Mouse (Mus musculus): ENCODE data around the gene Sipa1l3. TPM values are rescaled to one million over a fixed set of nuclear protein-coding genes. Genes with fewer than 3 reads are reported as not detected.

Sipa1l3 gene
- total and polyA plus RNA-seq, 3 experiments, result 8.9 to 10.7 (median 9.1) TPM

GRCm38 (mm10) chr7:29400451-29400850 is 118.0 kb downstream of the Sipa1l3 start:
- H3K27me3 ChIP-seq (ENCODE audit: control insufficient read depth, insufficient read depth, low read length), result no peaks in the 10 kb centered on the region
- no peaks in the 10 kb centered on the region; the same call in 1 of the 2 replicates for H3K4me1 ChIP-seq (ENCODE audit: control insufficient read depth, insufficient read depth, low read length)
- intact Hi-C loops (cut with DNase I), result no loop called here
- H3K36me3 ChIP-seq (ENCODE audit: control insufficient read depth, insufficient read depth, low read length), result no peaks in the 10 kb centered on the region
- no peak overlapping the region for H3K9ac ChIP-seq (ENCODE audit: low read depth, low read length)
- no peak overlapping the region for H3K4me3 ChIP-seq
- no peak for DNase-seq
- no peak overlapping the region for H3K27ac ChIP-seq
- H3K79me2 ChIP-seq (replicated peaks; ENCODE audit: control insufficient read depth, insufficient read depth, low read length), result no peaks in the 10 kb centered on the region
- TF ChIP-seq CTCF (IDR thresholded peaks at IDR 0.05) (no peak), POLR2A (IDR thresholded peaks at IDR 0.05; ENCODE audit: insufficient read depth, low read depth, low read length) (no peak), EP300 (IDR thresholded peaks at IDR 0.05; ENCODE audit: insufficient read depth, low read depth, low read length) (no peak)
- 97% methylated on average over 8 of the region's 8 CpGs for WGBS

- no peaks in the 10 kb centered on the region for H3K36me3 ChIP-seq (ENCODE audit: control insufficient read depth, insufficient read depth, low read length)
- H3K9ac ChIP-seq (ENCODE audit: low read depth, low read length), result no peak overlapping the region
- no peak for DNase-seq
- intact Hi-C loops (cut with DNase I), result no loop called here
- TF ChIP-seq POLR2A (IDR thresholded peaks at IDR 0.05; ENCODE audit: insufficient read depth, low read depth, low read length) (no peak), CTCF (IDR thresholded peaks at IDR 0.05) (no peak), EP300 (IDR thresholded peaks at IDR 0.05; ENCODE audit: insufficient read depth, low read depth, low read length) (no peak)
- WGBS, result 95% methylated on average over 9 of the region's 9 CpGs
- H3K79me2 ChIP-seq (replicated peaks; ENCODE audit: control insufficient read depth, insufficient read depth, low read length), result no peaks in the 10 kb centered on the region
- H3K4me1 ChIP-seq (ENCODE audit: control insufficient read depth, insufficient read depth, low read length), result no peaks in the 10 kb centered on the region; the same call in 1 of the 2 replicates
- no peak overlapping the region for H3K27ac ChIP-seq
- H3K27me3 ChIP-seq (ENCODE audit: control insufficient read depth, insufficient read depth, low read length), result no peaks in the 10 kb centered on the region
- H3K4me3 ChIP-seq, result no peak overlapping the region
Observed at GRCm38 (mm10) chr7:29399056-29399455, 119.4 kb downstream of the Sipa1l3 start.

GRCm38 (mm10) chr7:29397486-29397885 is 121.0 kb downstream of the Sipa1l3 start:
- Histone ChIP-seq H3K27me3 (ENCODE audit: control insufficient read depth, insufficient read depth, low read length) (no peaks in the 10 kb centered on the region), H3K79me2 (replicated peaks; ENCODE audit: control insufficient read depth, insufficient read depth, low read length) (no peaks in the 10 kb centered on the region), H3K27ac (no peak overlapping the region), H3K4me3 (no peak overlapping the region), H3K9ac (ENCODE audit: low read depth, low read length) (no peak overlapping the region), H3K36me3 (ENCODE audit: control insufficient read depth, insufficient read depth, low read length) (no peaks in the 10 kb centered on the region), H3K4me1 (ENCODE audit: control insufficient read depth, insufficient read depth, low read length) (no peaks in the 10 kb centered on the region; the same call in 1 of the 2 replicates)
- TF ChIP-seq CTCF (IDR thresholded peaks at IDR 0.05) (no peak), EP300 (IDR thresholded peaks at IDR 0.05; ENCODE audit: insufficient read depth, low read depth, low read length) (no peak), POLR2A (IDR thresholded peaks at IDR 0.05; ENCODE audit: insufficient read depth, low read depth, low read length) (no peak)
- no peak for DNase-seq
- intact Hi-C loops (cut with DNase I), result no loop called here
- 49% methylated on average over 3 of the region's 3 CpGs for WGBS

- no peaks in the 10 kb centered on the region; the same call in 1 of the 2 replicates for H3K4me1 ChIP-seq (ENCODE audit: control insufficient read depth, insufficient read depth, low read length)
- no peaks in the 10 kb centered on the region for H3K27me3 ChIP-seq (ENCODE audit: control insufficient read depth, insufficient read depth, low read length)
- H3K79me2 ChIP-seq (replicated peaks; ENCODE audit: control insufficient read depth, insufficient read depth, low read length), result no peaks in the 10 kb centered on the region
- intact Hi-C loops (cut with DNase I), result no loop called here
- WGBS, result 93% methylated on average over 16 of the region's 16 CpGs
- no peak overlapping the region for H3K27ac ChIP-seq
- no peak overlapping the region for H3K9ac ChIP-seq (ENCODE audit: low read depth, low read length)
- TF ChIP-seq POLR2A (IDR thresholded peaks at IDR 0.05; ENCODE audit: insufficient read depth, low read depth, low read length) (no peak), CTCF (IDR thresholded peaks at IDR 0.05) (no peak), EP300 (IDR thresholded peaks at IDR 0.05; ENCODE audit: insufficient read depth, low read depth, low read length) (no peak)
- H3K4me3 ChIP-seq, result no peak overlapping the region
- no peak for DNase-seq
- H3K36me3 ChIP-seq (ENCODE audit: control insufficient read depth, insufficient read depth, low read length), result no peaks in the 10 kb centered on the region
Observed at GRCm38 (mm10) chr7:29396943-29397340, 121.5 kb downstream of the Sipa1l3 start.

- no peak overlapping the region for H3K27ac ChIP-seq
- TF ChIP-seq CTCF (IDR thresholded peaks at IDR 0.05), result no peak
- intact Hi-C loops (cut with DNase I), result no loop called here
- no peak overlapping the region for H3K4me3 ChIP-seq
- H3K4me1 ChIP-seq (ENCODE audit: control insufficient read depth, insufficient read depth, low read length), result no peaks in the 10 kb centered on the region; the same call in 1 of the 2 replicates
- H3K79me2 ChIP-seq (replicated peaks; ENCODE audit: control insufficient read depth, insufficient read depth, low read length), result no peaks in the 10 kb centered on the region
- no peaks in the 10 kb centered on the region for H3K27me3 ChIP-seq (ENCODE audit: control insufficient read depth, insufficient read depth, low read length)
- H3K36me3 ChIP-seq (ENCODE audit: control insufficient read depth, insufficient read depth, low read length), result no peaks in the 10 kb centered on the region
- 88% methylated on average over 12 of the region's 12 CpGs for WGBS
- DNase-seq, result no peak
- H3K9ac ChIP-seq (ENCODE audit: low read depth, low read length), result no peak overlapping the region
Observed at GRCm38 (mm10) chr7:29396216-29396942, 122.1 kb downstream of the Sipa1l3 start.

- Histone ChIP-seq H3K4me1 (ENCODE audit: control insufficient read depth, insufficient read depth, low read length) (no peaks in the 10 kb centered on the region; the same call in 1 of the 2 replicates), H3K79me2 (replicated peaks; ENCODE audit: control insufficient read depth, insufficient read depth, low read length) (no peaks in the 10 kb centered on the region), H3K27ac (no peak overlapping the region), H3K27me3 (ENCODE audit: control insufficient read depth, insufficient read depth, low read length) (no peaks in the 10 kb centered on the region), H3K4me3 (no peak overlapping the region), H3K9ac (ENCODE audit: low read depth, low read length) (no peak overlapping the region), H3K36me3 (ENCODE audit: control insufficient read depth, insufficient read depth, low read length) (no peaks in the 10 kb centered on the region)
- 93% methylated on average over 4 of the region's 4 CpGs for WGBS
- DNase-seq, result no peak
- TF ChIP-seq CTCF (IDR thresholded peaks at IDR 0.05), result no peak
- no peak for TF ChIP-seq EP300 (IDR thresholded peaks at IDR 0.05; ENCODE audit: insufficient read depth, low read depth, low read length)
- TF ChIP-seq POLR2A (IDR thresholded peaks at IDR 0.05; ENCODE audit: insufficient read depth, low read depth, low read length), result no peak
- intact Hi-C loops (cut with DNase I), result no loop called here
Observed at GRCm38 (mm10) chr7:29395179-29395578, 123.3 kb downstream of the Sipa1l3 start.

Data from heart, adult 2 months (tissue).